Mouse (Mus musculus): ENCODE data around the gene Tjp2.

Tjp2 gene

GRCm38 (mm10) chr19:24225305-24225696, 471 bp upstream of the Tjp2 start:
- intact Hi-C loops (cut with DNase I) = loop anchor here (5.0 kb wide), 1 partner anchor 37 kb away; no protein-coding TSS in a partner anchor

- intact Hi-C loops (cut with DNase I) = loop anchor here (5.0 kb wide), 1 partner anchor 72 kb away; no protein-coding TSS in a partner anchor
Observed at GRCm38 (mm10) chr19:24223851-24224251, 979 bp downstream of the Tjp2 start.

- intact Hi-C loops (cut with DNase I) = loop anchor here (5.0 kb wide), 1 partner anchor 69 kb away; no protein-coding TSS in a partner anchor
Observed at GRCm38 (mm10) chr19:24221455-24221854, 3.4 kb downstream of the Tjp2 start.

- intact Hi-C loops (cut with DNase I) = loop anchor here (5.0 kb wide), 1 partner anchor 69 kb away; no protein-coding TSS in a partner anchor
Observed at GRCm38 (mm10) chr19:24220795-24221445, 3.9 kb downstream of the Tjp2 start.

- intact Hi-C loops (cut with DNase I) = no loop called here
Observed at GRCm38 (mm10) chr19:24219011-24219410, 5.8 kb downstream of the Tjp2 start.

GRCm38 (mm10) chr19:24218291-24218690, 6.5 kb downstream of the Tjp2 start:
- intact Hi-C loops (cut with DNase I) = no loop called here

GRCm38 (mm10) chr19:24217851-24218250, 7.0 kb downstream of the Tjp2 start:
- intact Hi-C loops (cut with DNase I) = no loop called here

GRCm38 (mm10) chr19:24216771-24217170, 8.1 kb downstream of the Tjp2 start:
- intact Hi-C loops (cut with DNase I) = no loop called here

- intact Hi-C loops (cut with DNase I) = no loop called here
Observed at GRCm38 (mm10) chr19:24214939-24215338, 9.9 kb downstream of the Tjp2 start.

- intact Hi-C loops (cut with DNase I) = no loop called here
Observed at GRCm38 (mm10) chr19:24213299-24213698, 11.5 kb downstream of the Tjp2 start.

- intact Hi-C loops (cut with DNase I) = no loop called here
Observed at GRCm38 (mm10) chr19:24212552-24213249, 12.1 kb downstream of the Tjp2 start.

- intact Hi-C loops (cut with DNase I) = no loop called here
Observed at GRCm38 (mm10) chr19:24211168-24211567, 13.7 kb downstream of the Tjp2 start.

- intact Hi-C loops (cut with DNase I) = no loop called here
Observed at GRCm38 (mm10) chr19:24209516-24209915, 15.3 kb downstream of the Tjp2 start.

- intact Hi-C loops (cut with DNase I) = no loop called here
Observed at GRCm38 (mm10) chr19:24207967-24208366, 16.9 kb downstream of the Tjp2 start.

GRCm38 (mm10) chr19:24205001-24205400, 19.8 kb downstream of the Tjp2 start:
- intact Hi-C loops (cut with DNase I) = no loop called here

GRCm38 (mm10) chr19:24201848-24202247, 23.0 kb downstream of the Tjp2 start:
- intact Hi-C loops (cut with DNase I) = no loop called here

- intact Hi-C loops (cut with DNase I) = no loop called here
Observed at GRCm38 (mm10) chr19:24200566-24200965, 24.3 kb downstream of the Tjp2 start.

- intact Hi-C loops (cut with DNase I) = no loop called here
Observed at GRCm38 (mm10) chr19:24198676-24199303, 26.0 kb downstream of the Tjp2 start.

GRCm38 (mm10) chr19:24197338-24197737, 27.5 kb downstream of the Tjp2 start:
- intact Hi-C loops (cut with DNase I) = no loop called here

GRCm38 (mm10) chr19:24195224-24195623, 29.6 kb downstream of the Tjp2 start:
- intact Hi-C loops (cut with DNase I) = no loop called here

- intact Hi-C loops (cut with DNase I) = no loop called here
Observed at GRCm38 (mm10) chr19:24194216-24194615, 30.6 kb downstream of the Tjp2 start.

- intact Hi-C loops (cut with DNase I) = no loop called here
Observed at GRCm38 (mm10) chr19:24192946-24193345, 31.9 kb downstream of the Tjp2 start.

Data from adrenal gland (tissue).